Mouse (Mus musculus): ENCODE data around the gene Ick.

The Ick gene

DNA sequence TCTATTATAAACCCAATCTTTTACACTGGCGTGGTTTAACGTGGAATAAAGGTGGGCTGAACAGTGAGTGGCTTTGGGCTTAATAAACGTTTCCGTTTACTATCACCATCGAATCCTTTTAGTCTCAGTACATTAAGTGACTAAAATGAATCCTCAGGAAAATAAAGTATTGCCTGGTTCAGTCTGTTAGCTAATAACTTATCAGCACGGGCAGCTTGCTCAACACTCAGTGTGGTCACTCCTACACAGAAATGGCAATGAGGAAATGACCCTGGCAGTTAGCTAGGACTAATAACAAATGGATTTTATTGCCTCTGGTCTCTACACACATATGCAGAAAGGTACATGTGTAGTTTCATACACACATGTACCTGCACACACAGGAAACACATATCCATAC, 4.0 kb upstream of the Ick start:
- no peak for DNase-seq (ENCODE audit: low read depth, low spot score)

DNA sequence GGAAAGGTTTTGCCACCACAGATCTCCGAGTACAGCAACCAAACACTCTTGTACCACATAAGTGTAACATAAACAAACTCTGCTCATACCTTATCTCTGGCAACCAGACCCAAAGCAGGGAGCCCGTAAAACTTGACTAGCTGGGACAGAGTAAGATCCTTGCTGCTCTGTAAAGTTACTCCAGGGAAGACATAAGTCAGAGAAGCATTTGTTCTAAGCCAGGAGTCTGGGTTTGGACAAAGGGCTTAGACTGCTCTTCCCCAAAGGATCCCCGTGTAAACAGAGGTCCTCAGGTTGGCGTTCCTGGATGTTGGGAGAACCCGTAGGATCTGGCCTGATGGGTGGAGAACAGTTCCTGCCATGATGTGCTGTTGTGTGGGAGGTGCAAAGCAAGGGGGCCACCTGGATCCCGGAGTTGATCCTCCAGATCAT, 3.5 kb upstream of the Ick start:
- no peak for DNase-seq (ENCODE audit: low read depth, low spot score)

DNA sequence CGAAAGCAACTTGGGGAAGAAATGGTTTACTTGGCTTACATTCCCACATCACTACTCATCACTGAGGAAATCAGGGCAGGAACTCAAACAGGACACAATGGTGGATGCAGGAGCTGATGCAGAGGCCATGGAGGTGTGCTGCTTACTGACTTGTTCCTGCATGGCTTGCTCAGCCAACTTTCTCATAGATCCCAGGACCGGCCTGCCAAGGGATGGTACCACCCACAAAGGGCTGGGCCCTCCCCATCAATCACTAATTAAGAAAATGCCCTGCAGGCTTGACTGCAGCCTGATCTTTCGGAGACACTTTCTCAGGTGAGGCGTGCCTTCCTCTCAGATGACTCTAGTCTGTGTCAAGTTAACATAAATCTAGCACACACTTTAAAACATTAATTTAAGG, 2.2 kb upstream of the Ick start:
- no peak for DNase-seq (ENCODE audit: low read depth, low spot score)

DNA sequence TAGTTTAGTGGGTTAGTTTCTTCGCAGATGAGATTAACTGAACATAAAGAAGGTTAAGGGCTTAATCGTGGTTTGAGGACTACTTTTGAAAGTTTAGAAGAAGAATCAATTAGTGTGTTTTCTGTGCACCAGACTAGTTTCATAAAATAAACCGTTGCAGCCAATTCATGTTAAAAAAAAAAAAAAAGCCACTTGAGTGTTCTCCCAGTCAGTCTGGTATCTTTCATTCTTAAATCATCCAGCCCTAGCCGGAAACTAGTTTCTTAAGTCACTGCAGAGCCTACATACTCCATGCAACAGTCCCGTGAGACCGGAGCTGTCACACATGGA, 1.4 kb upstream of the Ick start:
- no peak for DNase-seq (ENCODE audit: low read depth, low spot score)

DNA sequence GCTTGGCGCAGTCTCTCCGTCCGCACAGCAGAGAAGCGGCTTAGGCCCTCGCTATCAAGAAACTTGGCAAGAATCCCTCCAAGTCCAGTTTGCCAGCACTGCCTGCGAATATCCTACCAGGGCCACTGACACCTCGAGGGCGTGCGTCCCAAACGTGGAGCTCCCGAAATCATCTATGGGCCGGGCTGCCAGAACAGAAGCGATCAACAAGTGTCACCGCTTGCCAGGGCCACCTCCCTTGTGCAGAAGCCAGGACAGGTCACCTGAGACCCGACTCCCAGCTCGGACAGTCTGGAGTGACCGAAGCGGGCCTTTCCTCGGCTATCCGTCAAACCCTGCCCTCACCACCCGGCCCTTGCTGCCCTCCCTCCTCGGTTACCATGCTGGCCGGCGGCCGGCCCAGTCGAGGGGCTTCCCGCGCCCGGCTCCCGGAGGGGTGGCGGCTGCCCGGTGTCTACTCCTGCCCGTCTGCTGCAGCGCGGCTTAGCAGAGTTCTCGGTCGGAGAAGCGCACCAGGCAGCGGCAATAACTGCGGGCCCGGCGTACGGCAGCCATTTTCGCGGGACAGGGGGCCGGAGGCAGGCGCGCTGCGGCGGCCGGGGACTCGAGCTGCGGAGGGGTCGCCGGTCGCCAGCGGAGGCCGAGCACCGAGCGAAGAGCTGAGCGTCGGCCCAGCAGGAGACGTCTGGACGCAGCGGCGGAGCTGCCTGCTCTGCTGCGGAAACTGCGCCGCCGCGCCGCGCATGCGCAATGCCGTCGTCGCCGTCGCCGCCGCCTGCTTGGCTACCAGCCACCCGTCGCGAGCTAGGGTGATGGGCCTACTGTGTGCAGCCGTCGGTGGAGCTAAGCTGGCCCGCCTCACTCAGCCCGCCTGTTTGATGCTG, 838 bp upstream of the Ick start:
- DNase-seq (ENCODE audit: low read depth, low spot score): peak; percentile 91

DNA sequence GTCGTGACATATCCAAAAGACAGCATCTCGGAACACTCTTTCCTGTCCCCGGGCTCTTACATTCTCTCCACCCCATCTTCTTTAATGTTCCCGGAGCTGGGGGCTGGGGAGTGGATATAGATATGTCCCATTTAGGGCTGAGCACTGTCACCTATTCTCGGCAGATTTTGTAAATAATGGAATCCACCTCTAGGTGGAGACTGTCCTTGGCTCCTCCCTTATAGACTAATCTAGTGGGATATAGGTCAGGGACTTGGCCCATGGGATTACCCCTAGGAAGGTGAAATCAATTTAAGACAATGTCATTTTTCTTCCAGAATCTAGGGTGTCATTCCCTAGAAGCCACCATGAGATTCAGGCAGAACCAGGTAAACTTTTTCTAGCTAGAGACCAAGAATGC, 664 bp downstream of the Ick start:
- no peak for DNase-seq (ENCODE audit: low read depth, low spot score)

DNA sequence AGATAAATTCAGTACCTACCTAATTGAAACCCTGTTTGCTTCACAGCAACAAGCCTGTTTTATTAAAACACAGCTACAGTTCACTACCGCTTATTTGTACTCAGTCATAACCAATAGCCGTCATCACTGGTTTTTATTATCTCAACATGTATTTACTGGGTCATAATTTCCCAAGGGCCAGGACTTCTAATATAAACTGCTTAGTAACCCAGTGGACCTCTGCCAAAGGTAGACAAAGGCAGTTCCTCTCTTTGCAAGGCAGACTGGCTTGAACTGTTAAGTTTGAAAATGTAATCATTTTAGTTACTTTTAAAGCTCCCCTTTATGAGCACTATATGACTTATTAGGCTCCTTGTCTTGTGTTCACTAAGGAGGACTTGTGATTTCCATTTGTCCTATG, 2.5 kb downstream of the Ick start:
- no peak for DNase-seq (ENCODE audit: low read depth, low spot score)

DNA sequence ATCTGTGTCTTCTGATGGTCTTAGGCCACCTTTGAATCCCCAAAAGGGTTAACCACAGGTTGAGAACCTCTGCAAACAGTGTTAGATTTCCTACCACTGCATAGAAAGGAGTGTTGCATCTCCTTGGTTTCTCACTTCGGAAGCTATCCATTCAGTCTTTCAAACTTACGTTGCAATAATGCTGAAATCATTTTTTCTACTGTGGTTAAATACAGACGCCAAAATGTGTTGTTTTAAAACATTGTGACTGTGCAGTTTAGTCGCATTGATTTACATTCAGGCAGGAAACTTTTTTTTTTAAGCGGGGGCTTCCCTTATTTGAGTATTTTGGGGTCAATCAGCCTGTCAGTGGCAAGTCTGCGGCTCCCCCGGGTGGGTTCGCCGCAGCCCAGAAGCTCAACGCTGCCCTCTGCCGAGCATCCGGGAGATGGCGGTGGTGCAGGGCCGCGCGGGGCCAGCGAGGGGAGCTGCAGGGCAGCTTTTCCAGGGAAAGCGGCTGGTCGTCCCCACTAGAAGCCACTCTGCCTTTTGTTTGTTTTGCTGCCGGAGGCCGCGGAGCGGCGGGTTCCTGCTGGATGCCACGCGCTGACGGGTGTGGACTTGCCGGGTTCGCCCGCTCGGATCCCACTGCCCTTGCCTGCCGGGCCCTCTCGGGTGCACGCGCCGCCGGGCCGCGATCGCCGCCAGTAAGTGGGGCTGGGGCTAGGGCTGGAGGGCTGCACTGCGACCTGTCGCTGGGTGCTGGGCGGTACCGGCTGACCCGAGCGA, 4.0 kb downstream of the Ick start:
- DNase-seq (ENCODE audit: low read depth, low spot score): peak; percentile 84

DNA sequence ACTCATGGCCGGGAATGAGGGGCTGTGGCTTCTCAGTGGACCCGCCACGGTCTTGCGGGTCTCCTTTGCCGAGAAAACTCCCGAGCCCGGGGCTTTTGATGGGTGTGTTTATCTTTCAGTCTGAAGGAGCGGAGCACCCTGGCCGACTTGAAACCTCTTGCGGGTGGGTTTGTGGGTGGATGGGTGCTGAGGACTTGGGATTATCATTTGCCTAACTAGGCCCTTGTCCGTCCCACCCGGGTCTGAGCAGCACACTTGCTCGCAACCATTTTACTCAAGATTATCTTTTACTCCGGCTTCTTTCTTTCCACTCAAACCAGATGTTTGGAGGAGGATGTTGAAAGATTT, 4.5 kb downstream of the Ick start:
- no peak for DNase-seq (ENCODE audit: low read depth, low spot score)

DNA sequence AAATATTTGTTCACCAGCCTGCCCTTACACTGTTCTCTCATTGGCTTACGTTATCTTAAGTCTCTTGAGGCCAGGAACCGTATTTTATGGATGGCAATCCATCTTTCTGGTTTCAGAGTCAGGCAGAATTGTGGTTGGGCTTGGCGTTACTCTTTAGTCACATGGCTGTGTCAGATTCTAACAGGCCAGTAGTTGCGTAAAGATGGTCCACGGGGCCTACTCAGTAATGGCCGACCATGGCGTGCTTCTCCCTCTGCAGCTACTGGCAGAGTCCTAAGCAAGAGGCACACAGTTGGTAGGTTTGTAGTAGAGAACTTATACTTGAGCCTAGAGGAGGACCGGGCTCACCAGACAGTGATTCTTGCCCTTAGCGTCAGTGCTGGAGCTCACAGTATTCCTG, 6.8 kb downstream of the Ick start:
- peak; percentile 85 for DNase-seq (ENCODE audit: low read depth, low spot score)

DNA sequence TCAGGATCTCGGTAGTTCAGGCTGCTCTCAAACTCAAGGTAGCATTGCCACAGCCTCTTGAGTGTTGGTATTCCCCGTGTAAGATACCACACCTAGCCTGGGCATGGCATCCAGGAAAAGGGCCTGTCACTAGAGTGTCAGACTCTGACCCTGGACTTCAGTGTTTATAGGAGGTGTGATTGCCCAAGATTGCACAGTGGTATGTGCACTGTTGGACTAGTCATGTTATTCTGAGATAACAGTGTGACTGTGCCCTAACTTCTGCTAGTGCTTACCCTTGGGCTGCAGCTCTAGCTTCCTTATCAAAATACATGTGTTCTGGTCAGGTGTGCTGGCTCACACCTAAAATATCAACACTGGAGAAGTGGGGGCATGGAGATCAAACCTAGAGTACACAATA, 8.7 kb downstream of the Ick start:
- DNase-seq (ENCODE audit: low read depth, low spot score): no peak

DNA sequence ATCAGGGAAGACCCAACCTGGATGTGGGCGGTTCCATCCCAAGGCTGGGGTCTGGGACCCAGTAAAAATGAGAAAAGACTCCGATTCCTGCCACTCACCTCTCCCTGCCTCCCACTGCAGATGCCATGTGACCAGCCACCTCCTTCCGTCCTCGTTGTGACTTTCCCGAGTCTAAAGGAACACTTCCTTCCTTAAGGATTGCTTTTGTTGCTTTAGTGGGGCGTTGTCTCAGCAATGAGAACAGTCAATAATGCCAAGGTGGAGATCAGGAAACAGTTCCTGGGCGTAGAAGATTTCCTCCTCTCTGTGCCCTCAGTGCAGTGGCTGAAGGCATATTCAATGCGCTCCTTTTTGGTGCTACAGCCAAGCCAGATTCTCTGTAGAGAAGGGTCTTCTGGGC, 12.4 kb downstream of the Ick start:
- no peak for DNase-seq (ENCODE audit: low read depth, low spot score)

DNA sequence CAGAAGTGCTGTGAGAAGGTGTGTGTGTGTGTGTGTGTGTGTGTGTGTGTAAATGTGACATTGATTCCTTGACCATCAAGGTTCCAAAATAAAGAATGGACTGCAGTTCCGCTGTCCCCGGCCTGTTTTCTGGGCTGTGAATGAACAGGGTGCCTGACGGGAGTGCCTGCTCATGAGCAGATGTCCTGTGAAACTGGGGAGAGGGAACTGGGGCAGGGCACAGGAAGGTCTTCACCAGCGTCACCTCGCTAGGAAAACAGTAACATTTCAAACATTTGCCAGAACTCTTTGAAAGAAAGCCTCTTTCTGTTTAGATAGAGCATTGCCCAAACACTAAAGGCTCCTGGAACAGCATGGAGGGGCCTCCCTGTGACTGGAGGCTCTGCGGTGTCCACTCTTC, 13.0 kb downstream of the Ick start:
- DNase-seq (ENCODE audit: low read depth, low spot score): no peak

DNA sequence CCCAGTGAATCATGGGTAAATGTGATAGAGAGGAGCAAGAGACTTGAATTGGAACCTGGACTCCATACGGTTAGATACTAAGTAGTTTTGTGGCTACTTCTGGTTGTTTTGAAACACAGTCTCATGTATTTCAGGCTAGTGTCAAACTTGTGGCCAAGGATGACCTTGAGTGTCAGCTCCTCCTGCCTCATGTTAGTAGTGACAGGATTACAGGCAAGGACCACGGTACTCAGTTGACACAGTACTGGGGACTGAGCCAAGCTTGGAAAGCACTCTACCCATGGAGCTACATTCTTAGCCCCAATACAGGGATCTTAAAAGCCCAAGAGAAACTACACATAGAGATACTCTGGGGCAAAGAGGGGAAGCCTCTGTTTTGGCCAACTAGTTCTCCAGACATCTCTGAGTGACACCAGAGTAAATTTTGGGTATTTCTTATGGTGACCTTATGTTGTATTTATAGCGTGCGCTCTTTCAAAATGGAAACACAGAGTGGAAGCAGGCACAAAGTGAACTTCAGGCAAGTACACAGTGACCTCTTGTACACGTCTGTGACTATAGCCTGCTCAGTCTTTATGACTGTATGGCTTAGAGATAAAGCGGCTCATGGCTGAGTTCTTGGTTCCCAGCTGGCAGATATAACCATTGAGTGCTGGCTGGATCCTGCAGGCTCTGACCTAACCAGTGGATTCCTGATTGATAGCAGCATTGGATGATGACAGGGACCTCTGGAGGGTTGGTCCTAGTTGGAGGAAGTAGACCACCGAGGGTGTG, 14.1 kb downstream of the Ick start:
- no peak for DNase-seq (ENCODE audit: low read depth, low spot score)

DNA sequence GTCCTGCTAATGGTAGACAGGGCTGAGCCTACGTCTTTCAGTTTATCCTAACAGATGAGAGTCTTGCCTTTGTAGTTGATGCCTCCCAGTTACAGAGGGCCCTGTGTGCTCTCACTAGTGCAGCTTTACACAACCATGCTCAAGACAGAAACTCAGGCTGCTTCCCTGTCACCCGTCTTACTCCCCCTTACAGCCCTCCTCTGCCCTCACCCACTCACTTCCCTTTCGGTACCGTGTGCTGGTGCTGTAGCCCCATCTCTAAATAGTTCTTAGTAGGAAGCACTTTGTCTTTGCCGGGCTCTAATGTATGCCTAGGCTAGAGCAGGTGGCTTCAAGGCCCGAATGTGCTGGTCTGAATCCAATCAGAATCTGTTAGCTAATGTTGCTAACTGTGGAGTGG, 15.3 kb downstream of the Ick start:
- no peak for DNase-seq (ENCODE audit: low read depth, low spot score)

DNA sequence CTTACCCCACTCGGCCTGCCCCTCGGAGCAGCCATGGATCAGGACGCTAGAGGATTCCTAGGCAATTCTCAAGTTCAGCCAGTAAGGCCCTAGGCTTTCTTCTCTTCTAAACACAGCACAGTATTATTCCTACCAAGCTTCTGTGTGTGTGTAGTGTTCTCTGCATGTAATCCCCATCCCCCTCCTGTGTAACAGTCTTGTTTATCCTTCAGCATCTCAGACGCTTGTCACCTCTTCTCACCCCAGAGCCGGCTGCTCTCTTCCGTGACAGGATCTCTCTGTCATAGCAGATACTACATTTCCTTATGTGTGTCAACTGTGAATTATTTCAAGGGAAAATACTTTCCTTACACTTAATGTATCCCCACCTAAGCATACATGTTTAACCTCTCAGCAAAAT, 17.0 kb downstream of the Ick start:
- DNase-seq (ENCODE audit: low read depth, low spot score): no peak

DNA sequence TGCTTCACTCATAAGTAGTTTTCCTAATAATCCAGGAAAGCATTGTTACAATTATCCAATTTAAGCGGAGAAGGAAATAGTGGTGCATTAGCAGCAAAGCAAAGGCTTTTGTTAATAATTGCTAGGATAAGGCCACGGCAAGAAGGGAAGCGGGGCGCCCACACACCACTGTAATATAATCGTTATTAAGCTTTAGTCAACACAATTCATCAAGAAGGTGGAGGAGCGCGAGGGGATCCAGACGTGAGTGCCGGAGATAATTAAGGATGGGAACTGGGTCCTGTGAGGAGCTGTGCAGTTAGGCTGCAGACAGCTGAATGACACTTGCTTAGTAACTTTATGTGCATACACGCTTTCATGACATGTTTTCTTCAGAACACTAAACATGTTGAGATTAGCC, 17.7 kb downstream of the Ick start:
- DNase-seq (ENCODE audit: low read depth, low spot score): no peak

DNA sequence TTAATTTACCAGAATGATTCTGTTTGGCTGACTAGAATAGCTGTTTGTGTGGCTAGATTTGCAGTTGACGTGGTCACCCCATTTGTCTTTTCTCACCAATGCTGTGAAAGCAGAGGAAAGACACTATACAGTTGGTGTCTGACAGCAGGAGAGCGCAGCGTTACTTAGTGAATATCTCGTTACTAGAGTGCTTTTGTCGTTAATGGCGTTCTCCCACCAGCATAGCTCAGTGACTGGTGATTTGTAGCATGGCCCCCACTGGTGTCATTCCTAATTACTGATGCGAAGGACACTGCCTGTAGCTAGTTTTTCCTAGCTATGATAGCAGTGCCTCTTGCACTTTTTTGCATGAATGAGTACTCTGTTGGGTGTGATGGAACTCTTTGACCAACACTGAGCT, 26.7 kb downstream of the Ick start:
- DNase-seq (ENCODE audit: low read depth, low spot score): no peak

DNA sequence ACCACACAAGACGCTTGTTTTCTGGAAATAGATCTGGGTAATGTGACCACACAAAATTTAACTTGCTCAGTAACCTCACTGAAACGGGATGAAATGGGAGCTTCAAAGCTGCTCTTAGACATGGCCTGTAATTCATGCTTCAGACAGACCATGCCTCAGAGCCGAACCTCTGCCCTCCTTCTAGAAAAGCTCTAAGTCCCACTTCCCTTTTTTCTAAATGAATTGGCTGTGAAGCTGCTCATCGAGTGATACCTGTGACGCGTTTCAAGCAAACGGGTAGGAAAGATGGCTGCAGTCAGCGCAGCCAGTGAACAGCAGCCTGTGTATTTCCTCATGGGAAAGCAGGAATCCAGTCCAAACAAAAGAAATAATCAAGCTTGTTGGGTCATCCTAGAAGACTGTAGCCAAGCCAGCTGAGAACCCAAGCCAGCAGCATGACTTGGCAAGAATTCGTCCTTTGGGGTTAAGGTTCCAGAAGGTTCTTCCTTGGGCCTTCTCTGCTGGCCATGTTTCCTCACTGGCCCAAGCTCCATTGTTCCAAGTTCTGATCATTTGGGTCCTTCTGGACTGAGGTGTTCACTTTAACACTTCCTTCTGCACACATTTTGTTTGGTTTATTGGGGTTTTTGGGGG, 29.2 kb downstream of the Ick start:
- peak; percentile 81 for DNase-seq (ENCODE audit: low read depth, low spot score)

DNA sequence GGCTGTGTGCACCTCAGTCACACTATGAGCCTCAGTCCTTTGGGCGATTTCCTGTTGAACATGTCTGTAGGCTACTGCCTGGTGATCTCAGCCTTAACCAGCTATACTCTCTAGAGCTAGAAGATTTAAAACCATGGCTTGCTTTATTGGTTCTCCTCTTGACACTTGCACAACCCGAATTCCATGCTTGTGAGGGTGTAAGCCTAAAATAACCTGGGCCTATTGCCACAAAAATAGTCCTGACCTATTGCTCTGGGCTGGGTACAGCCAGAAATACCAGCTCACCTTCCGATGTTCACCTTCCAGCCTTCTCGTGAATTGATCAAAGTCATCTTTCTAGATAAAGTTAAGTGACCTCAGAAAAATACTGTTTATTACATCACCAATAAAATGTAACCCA, 30.5 kb downstream of the Ick start:
- DNase-seq (ENCODE audit: low read depth, low spot score): peak; percentile 86

DNA sequence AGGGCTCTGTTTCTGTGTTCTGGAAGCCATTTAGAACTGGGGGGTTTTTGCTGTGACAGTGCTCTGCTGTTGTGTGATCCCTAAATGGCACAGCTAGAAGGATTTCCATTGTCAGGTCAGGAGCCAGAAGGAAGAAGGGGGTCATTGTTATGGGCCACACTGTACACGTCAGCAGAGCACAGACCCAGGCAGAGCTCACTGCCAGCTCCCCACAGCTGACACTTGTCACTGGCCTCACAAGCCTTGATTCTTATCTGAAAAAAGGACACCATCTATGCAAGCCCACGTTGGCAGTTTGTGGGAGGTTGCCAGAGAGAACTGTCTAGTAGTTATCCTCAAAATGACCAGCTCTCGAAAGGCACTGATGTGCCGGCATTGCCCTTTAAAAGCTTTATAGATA, 37.1 kb downstream of the Ick start:
- DNase-seq (ENCODE audit: low read depth, low spot score): no peak

DNA sequence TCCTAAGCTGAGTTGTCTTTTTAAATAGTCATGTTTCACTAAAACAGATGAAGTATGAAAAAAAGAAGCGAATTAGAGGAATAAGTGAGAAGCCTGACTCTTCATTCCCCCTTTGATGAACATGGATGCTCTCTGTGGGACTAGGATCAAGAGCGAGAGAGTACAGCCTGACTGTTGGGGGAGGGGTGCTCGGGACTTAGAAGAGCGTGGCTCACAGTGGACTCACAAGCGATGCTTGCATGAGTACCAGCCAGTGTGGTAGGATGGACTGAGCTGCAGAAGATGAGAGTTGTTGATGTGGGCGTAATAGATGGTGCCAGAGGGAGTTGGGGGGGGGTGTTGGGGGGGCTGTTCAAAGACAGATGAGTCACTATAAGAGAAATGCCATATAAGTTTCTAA, 37.6 kb downstream of the Ick start:
- no peak for DNase-seq (ENCODE audit: low read depth, low spot score)
